Mouse (Mus musculus): ENCODE data around the gene Plch2. TPM values are rescaled to one million over a fixed set of nuclear protein-coding genes. Genes with fewer than 3 reads are reported as not detected.

Gene Plch2
- polyA plus RNA-seq, 1 experiment from 2014 or later: 0.57 TPM

- H3K4me1 ChIP-seq: peaks cover 40% of the 10 kb centered on the region
- H3K4me3 ChIP-seq: no peak overlapping the region
- no peaks in the 10 kb centered on the region for H3K9me3 ChIP-seq
- DNase-seq (ENCODE audit: low spot score): no peak
- peaks cover 45% of the 10 kb centered on the region for H3K36me3 ChIP-seq
- WGBS: 64% methylated on average over 5 of the region's 5 CpGs
- no peak overlapping the region for H3K27ac ChIP-seq
- H3K27me3 ChIP-seq (ENCODE audit: insufficient read depth, poor library complexity, severe bottlenecking): peaks cover 15% of the 10 kb centered on the region
These were observed 89.4 kb downstream of the Plch2 start for GRCm38 (mm10) chr4:154967173-154967572.

GRCm38 (mm10) chr4:154965856-154966255, 90.7 kb downstream of the Plch2 start:
- Histone ChIP-seq H3K27ac (peak overlapping the region; percentile 59; the same call in 1 of the 2 replicates), H3K4me1 (peaks cover 52% of the 10 kb centered on the region), H3K9me3 (no peaks in the 10 kb centered on the region), H3K27me3 (ENCODE audit: insufficient read depth, poor library complexity, severe bottlenecking) (peaks cover 28% of the 10 kb centered on the region), H3K36me3 (peaks cover 32% of the 10 kb centered on the region), H3K4me3 (no peak overlapping the region)
- DNase-seq (ENCODE audit: low spot score): no peak
- 78% methylated on average over 3 of the region's 3 CpGs for WGBS

DNA sequence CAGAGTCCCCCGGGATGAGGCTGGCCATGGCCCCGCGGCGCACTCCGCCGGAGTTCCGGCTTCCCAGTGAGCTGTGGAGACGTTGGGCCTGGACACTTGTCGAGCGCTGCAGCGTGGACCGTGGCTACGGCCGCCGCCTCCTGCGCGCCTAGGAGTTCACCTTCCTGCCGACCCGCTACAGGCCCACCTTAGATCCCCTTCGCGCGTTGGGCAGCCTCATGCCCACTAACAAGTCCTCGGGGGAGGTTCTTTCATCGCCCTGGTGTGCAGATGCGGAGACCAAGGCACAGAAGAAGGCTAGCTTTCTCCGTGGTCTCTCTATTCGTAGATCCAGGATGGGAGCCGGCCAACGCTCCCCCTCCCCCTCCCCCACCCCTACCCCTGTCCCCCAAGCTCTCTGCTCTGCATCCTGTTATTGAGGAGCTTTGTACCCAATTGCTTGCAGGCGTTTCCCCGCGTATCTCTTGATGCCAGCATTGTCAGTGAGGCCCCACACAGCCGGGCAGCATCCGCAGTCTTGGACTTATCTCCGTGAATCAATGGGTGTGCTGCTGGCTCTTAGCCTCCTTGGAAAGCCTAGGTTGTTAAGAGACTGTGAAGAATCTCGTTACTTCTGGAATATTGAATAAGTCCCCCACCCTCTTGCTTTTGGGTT, 91.9 kb downstream of the Plch2 start:
- H3K4me1 ChIP-seq: peaks cover 60% of the 10 kb centered on the region
- H3K27me3 ChIP-seq (ENCODE audit: insufficient read depth, poor library complexity, severe bottlenecking): peaks cover 40% of the 10 kb centered on the region
- peaks cover 20% of the 10 kb centered on the region for H3K36me3 ChIP-seq
- peak overlapping the region; percentile 94 for H3K4me3 ChIP-seq
- H3K27ac ChIP-seq: peak overlapping the region; percentile 97
- 1% methylated on average over 36 of the region's 36 CpGs for WGBS
- H3K9me3 ChIP-seq: no peaks in the 10 kb centered on the region
- DNase-seq (ENCODE audit: low spot score): no peak

GRCm38 (mm10) chr4:154963901-154964580, 92.5 kb downstream of the Plch2 start, which contains the start of gene Pank4:
TSS of gene Pank4 (plus strand) at chr4:154964123.
- Histone ChIP-seq H3K4me3 (peak within 1 kb of the TSS; percentile 94), H3K36me3 (peaks cover 14% of the 10 kb centered on the region), H3K27me3 (ENCODE audit: insufficient read depth, poor library complexity, severe bottlenecking) (peaks cover 46% of the 10 kb centered on the region), H3K9me3 (no peaks in the 10 kb centered on the region), H3K4me1 (peaks cover 60% of the 10 kb centered on the region), H3K27ac (peak within 1 kb of the TSS; percentile 97)
- under 1% methylated on average over 66 of the region's 66 CpGs for WGBS
- peak; percentile 96 for DNase-seq (ENCODE audit: low spot score)

DNA sequence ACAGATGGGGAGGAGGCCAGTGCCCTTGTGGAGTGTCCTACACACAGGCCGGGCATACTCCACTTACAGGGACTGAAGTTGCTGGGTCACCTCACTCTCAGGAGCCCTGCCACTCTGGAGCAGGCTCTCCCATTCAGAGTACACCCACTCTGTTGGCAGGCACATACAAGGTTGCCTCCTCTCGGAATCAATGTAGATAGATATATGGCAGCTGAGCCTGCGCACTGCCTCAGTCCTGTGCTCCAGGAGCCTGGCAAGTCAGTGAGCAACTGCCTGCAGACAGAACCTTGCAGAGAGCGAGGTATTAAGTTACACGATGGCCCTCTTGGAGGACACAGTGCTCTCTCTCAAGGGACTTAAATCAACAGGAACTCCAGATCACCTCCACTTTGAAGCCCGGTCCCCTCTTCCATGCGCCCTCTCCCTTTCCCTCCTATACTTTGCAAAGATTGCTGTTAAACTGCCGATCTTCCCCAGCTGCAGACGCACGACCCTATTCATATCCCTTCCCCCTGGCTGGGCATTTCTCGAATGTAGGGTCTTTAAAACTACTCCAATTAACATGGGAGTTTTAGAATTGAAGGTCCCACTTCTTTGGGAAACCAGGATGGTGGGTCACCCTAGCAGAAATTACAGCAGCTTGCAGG, 93.3 kb downstream of the Plch2 start:
- no peaks in the 10 kb centered on the region for H3K9me3 ChIP-seq
- peak overlapping the region; percentile 97; the same call in 1 of the 2 replicates for H3K27ac ChIP-seq
- no peak for DNase-seq (ENCODE audit: low spot score)
- WGBS: 27% methylated on average over 11 of the region's 11 CpGs
- peak overlapping the region; percentile 94 for H3K4me3 ChIP-seq
- H3K27me3 ChIP-seq (ENCODE audit: insufficient read depth, poor library complexity, severe bottlenecking): peaks cover 54% of the 10 kb centered on the region
- peaks cover 66% of the 10 kb centered on the region for H3K4me1 ChIP-seq
- H3K36me3 ChIP-seq: peaks cover 11% of the 10 kb centered on the region; the same call in 1 of the 2 replicates

DNA sequence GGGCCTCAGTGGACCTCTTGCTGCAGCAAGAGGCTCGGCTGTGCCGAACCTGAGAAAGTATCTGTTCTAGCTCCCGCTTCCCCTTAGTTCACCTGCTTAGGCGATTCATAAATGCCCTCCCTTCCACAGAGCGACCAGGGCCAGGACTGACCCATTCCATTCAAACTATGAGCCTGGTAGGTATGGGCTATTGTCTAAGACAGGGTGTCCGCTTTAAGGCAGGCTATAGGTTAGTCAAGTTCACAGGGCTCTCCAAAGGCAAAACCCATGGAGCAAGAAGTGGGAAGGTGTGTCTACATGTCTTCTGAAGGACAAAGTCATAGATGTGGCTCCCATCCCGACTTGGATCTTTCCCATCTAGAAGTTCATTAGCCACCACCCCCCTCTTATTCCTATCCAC, 93.9 kb downstream of the Plch2 start:
- Histone ChIP-seq H3K4me3 (no peak overlapping the region), H3K9me3 (no peaks in the 10 kb centered on the region), H3K27me3 (ENCODE audit: insufficient read depth, poor library complexity, severe bottlenecking) (peaks cover 60% of the 10 kb centered on the region), H3K4me1 (peaks cover 71% of the 10 kb centered on the region), H3K36me3 (peaks cover 8% of the 10 kb centered on the region; the same call in 1 of the 2 replicates), H3K27ac (no peak overlapping the region)
- 81% methylated on average over 7 of the region's 7 CpGs for WGBS
- no peak for DNase-seq (ENCODE audit: low spot score)

DNA sequence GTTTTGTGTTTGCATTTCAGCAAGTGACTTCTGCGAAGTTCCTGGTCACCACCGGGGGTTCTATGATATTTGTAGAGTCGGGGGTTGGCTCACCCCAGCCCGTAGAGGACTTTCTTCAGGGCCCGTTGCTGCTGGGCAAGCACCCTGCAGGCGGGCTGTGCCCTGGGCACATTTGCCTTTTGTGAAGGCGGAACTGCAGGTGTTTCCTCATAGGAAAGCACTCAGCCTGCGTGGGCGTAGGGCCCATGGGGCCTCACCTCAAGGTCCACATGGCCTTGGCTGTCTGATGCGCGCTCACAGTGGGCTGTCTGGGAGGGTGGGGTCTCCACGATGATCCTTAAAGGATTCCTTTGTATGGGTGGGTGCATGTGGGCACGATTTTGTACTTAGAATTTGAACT, 94.7 kb downstream of the Plch2 start:
- 19% methylated on average over 13 of the region's 13 CpGs for WGBS
- Histone ChIP-seq H3K4me1 (peaks cover 68% of the 10 kb centered on the region), H3K36me3 (peaks cover 5% of the 10 kb centered on the region; the same call in 1 of the 2 replicates), H3K27ac (no peak overlapping the region), H3K4me3 (peak overlapping the region; percentile 62), H3K27me3 (ENCODE audit: insufficient read depth, poor library complexity, severe bottlenecking) (peaks cover 68% of the 10 kb centered on the region), H3K9me3 (no peaks in the 10 kb centered on the region)
- no peak for DNase-seq (ENCODE audit: low spot score)

GRCm38 (mm10) chr4:154961226-154961738, 95.3 kb downstream of the Plch2 start:
- peak overlapping the region; percentile 42; the same call in 1 of the 2 replicates for H3K27ac ChIP-seq
- H3K36me3 ChIP-seq: no peaks in the 10 kb centered on the region
- H3K27me3 ChIP-seq (ENCODE audit: insufficient read depth, poor library complexity, severe bottlenecking): peaks cover 73% of the 10 kb centered on the region
- H3K9me3 ChIP-seq: no peaks in the 10 kb centered on the region
- H3K4me3 ChIP-seq: peak overlapping the region; percentile 62
- 0% methylated on average over 47 of the region's 47 CpGs for WGBS
- peaks cover 62% of the 10 kb centered on the region for H3K4me1 ChIP-seq
- DNase-seq (ENCODE audit: low spot score): no peak

- DNase-seq (ENCODE audit: low spot score): no peak
- Histone ChIP-seq H3K27me3 (ENCODE audit: insufficient read depth, poor library complexity, severe bottlenecking) (peaks cover 78% of the 10 kb centered on the region), H3K36me3 (no peaks in the 10 kb centered on the region), H3K4me3 (peak within 1 kb of the TSS; percentile 62), H3K4me1 (peaks cover 56% of the 10 kb centered on the region), H3K9me3 (no peaks in the 10 kb centered on the region), H3K27ac (peak within 1 kb of the TSS; percentile 42; the same call in 1 of the 2 replicates)
- under 1% methylated on average over 65 of the region's 65 CpGs for WGBS
These were observed 95.8 kb downstream of the Plch2 start, which contains the start of gene Hes5 for GRCm38 (mm10) chr4:154960690-154961225. TSS of gene Hes5 (plus strand) at chr4:154960923.

- peak overlapping the region; percentile 62 for H3K4me3 ChIP-seq
- H3K27ac ChIP-seq: 0 out of 2 replicates have a peak overlapping the region, but pooled peaks have one; percentile 6
- H3K27me3 ChIP-seq (ENCODE audit: insufficient read depth, poor library complexity, severe bottlenecking): peaks cover 84% of the 10 kb centered on the region
- WGBS: 23% methylated on average over 20 of the region's 20 CpGs
- no peak for DNase-seq (ENCODE audit: low spot score)
- peaks cover 50% of the 10 kb centered on the region for H3K4me1 ChIP-seq
- no peaks in the 10 kb centered on the region for H3K36me3 ChIP-seq
- H3K9me3 ChIP-seq: no peaks in the 10 kb centered on the region
These were observed 96.4 kb downstream of the Plch2 start for GRCm38 (mm10) chr4:154960021-154960689.

DNA sequence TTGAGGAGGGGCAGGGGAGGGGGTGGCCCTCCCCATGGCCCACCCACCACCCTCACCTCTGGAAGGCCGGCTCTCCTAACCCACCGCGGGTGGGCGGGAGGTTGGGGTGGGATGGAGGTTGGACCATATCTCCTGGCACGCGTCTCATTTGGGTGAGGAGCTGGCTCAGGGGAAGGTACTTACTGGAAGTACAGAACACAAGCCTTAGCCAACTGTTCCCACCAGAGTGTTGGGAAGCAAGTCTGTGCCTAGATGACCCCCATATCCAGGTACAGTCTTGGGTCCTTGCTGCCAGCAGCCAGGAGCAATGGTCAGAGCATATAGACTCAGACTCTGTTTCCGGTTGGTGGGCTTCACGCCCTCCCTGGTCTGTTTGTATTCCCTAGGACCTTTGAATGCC, 98.0 kb downstream of the Plch2 start:
- peak overlapping the region; percentile 49 for H3K4me3 ChIP-seq

DNA sequence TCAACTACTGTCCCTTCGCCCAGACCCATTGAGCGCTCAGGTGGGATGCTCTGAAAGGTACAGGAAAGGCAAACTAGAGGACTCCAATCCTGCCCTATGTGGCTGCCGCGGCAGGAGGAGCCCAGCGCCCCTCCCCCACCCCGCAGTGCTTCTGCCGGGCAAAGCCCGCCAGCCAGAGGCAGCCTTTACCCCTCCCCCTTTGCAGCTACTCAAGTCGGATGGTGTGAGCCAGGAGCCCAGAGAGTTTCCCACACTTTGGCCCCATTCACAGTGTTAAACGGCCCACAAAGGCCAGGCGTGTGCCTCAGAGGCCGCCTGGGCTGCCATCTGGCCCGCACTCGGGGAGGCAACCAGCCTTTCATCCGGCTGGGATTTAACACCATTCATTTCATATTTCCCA, 98.4 kb downstream of the Plch2 start:
- Histone ChIP-seq H3K27ac (peak overlapping the region; percentile 32; the same call in 1 of the 2 replicates), H3K4me3 (peak overlapping the region; percentile 49), H3K4me1 (peaks cover 41% of the 10 kb centered on the region), H3K27me3 (ENCODE audit: insufficient read depth, poor library complexity, severe bottlenecking) (peaks cover 99% of the 10 kb centered on the region), H3K9me3 (no peaks in the 10 kb centered on the region), H3K36me3 (no peaks in the 10 kb centered on the region)
- DNase-seq (ENCODE audit: low spot score): no peak
- 1% methylated on average over 15 of the region's 15 CpGs for WGBS

More for the DNA sequence above, 98.0 kb downstream of the Plch2 start:
- Histone ChIP-seq H3K4me1 (peaks cover 42% of the 10 kb centered on the region), H3K27ac (0 out of 2 replicates have a peak overlapping the region, but pooled peaks have one; percentile 32), H3K36me3 (no peaks in the 10 kb centered on the region), H3K27me3 (ENCODE audit: insufficient read depth, poor library complexity, severe bottlenecking) (peaks cover 99% of the 10 kb centered on the region), H3K9me3 (no peaks in the 10 kb centered on the region)
- DNase-seq (ENCODE audit: low spot score): no peak
- 11% methylated on average over 8 of the region's 8 CpGs for WGBS

All from heart, embryonic 10.5 days (tissue).